Mouse (Mus musculus) layer of hippocampus, postnatal 25 days (tissue): Measurements from ENCODE around the gene Dnajc1. TPM values are rescaled to one million over a fixed set of nuclear protein-coding genes. Genes with fewer than 3 reads are reported as not detected.

Source experiments
- DNase-seq, 2 experiments: peaks; one replicate each; pipeline ENCODE4 v3.0.0; 2022; ENCODE audit warnings: mixed read lengths in 2 of 2, low spot score in 1 of 2; ENCODE audit errors: extremely low spot score in 1 of 2
- total RNA-seq, 2 experiments: library from RNA; stranded (reverse); gene quantifications; 2 replicates each; pipeline ENCODE4 v1.2.3; 2021

The Dnajc1 gene
- total RNA-seq, 2 experiments from 2014 or later: 20.7 to 23.9 TPM

- DNase-seq: peak in 1 of 2 experiments; percentile 60
Measured at GRCm38 (mm10) chr2:18205118-18205517, 187.5 kb downstream of the Dnajc1 start.

- DNase-seq: no peak
Measured at GRCm38 (mm10) chr2:18202923-18203322, 189.7 kb downstream of the Dnajc1 start.

GRCm38 (mm10) chr2:18201820-18202462 is 190.7 kb downstream of the Dnajc1 start:
- DNase-seq: no peak

GRCm38 (mm10) chr2:18195691-18196396 is 196.8 kb downstream of the Dnajc1 start:
- no peak for DNase-seq

GRCm38 (mm10) chr2:18195285-18195684 is 197.3 kb downstream of the Dnajc1 start:
- no peak for DNase-seq

- DNase-seq: no peak
Measured at GRCm38 (mm10) chr2:18188367-18188766, 204.3 kb downstream of the Dnajc1 start.

- DNase-seq: no peak
Measured at GRCm38 (mm10) chr2:18183079-18183478, 209.6 kb downstream of the Dnajc1 start.

- no peak for DNase-seq
Measured at GRCm38 (mm10) chr2:18181631-18182030, 211.0 kb downstream of the Dnajc1 start.

- no peak for DNase-seq
Measured at GRCm38 (mm10) chr2:18180323-18180722, 212.3 kb downstream of the Dnajc1 start.

GRCm38 (mm10) chr2:18176235-18176634 is 216.4 kb downstream of the Dnajc1 start:
- DNase-seq: no peak

- DNase-seq: no peak
Measured at GRCm38 (mm10) chr2:18175234-18175633, 217.4 kb downstream of the Dnajc1 start.

- no peak for DNase-seq
Measured at GRCm38 (mm10) chr2:18169174-18169948, 223.3 kb downstream of the Dnajc1 start.

GRCm38 (mm10) chr2:18165511-18165910 is 227.1 kb downstream of the Dnajc1 start:
- DNase-seq: no peak

- DNase-seq: no peak
Measured at GRCm38 (mm10) chr2:18160992-18161391, 231.6 kb downstream of the Dnajc1 start.

- DNase-seq: no peak
Measured at GRCm38 (mm10) chr2:18159426-18159825, 233.2 kb downstream of the Dnajc1 start.

GRCm38 (mm10) chr2:18156131-18156530 is 236.5 kb downstream of the Dnajc1 start:
- no peak for DNase-seq
